Mouse (Mus musculus) spleen, adult 12 weeks (tissue): Measurements from ENCODE around the gene Dglucy.

Experiments
- DNase-seq: peaks from one replicate; pipeline ENCODE4 v3.0.0; 2022; ENCODE audit warnings: low spot score

The Dglucy gene

GRCm38 (mm10) chr12:100883168-100883567 is 104.3 kb downstream of the Dglucy start:
- DNase-seq = no peak

GRCm38 (mm10) chr12:100885585-100885984 is 106.7 kb downstream of the Dglucy start:
- no peak for DNase-seq

- no peak for DNase-seq
Observed at GRCm38 (mm10) chr12:100886877-100887276, 108.0 kb downstream of the Dglucy start.

GRCm38 (mm10) chr12:100887801-100888258 is 109.0 kb downstream of the Dglucy start:
- DNase-seq = no peak

GRCm38 (mm10) chr12:100890548-100890947 is 111.7 kb downstream of the Dglucy start:
- DNase-seq = no peak

GRCm38 (mm10) chr12:100895504-100895903 is 116.6 kb downstream of the Dglucy start:
- DNase-seq = no peak

- no peak for DNase-seq
Observed at GRCm38 (mm10) chr12:100896661-100897060, 117.8 kb downstream of the Dglucy start.

- no peak for DNase-seq
Observed at GRCm38 (mm10) chr12:100897736-100898650, 119.1 kb downstream of the Dglucy start.

- no peak for DNase-seq
Observed at GRCm38 (mm10) chr12:100899111-100899640, 120.3 kb downstream of the Dglucy start.

GRCm38 (mm10) chr12:100900901-100901300 is 122.0 kb downstream of the Dglucy start:
- DNase-seq = no peak

GRCm38 (mm10) chr12:100901386-100901785 is 122.5 kb downstream of the Dglucy start:
- DNase-seq = no peak

- peak; percentile 49 for DNase-seq
Observed at GRCm38 (mm10) chr12:100903761-100904160, 124.9 kb downstream of the Dglucy start.

GRCm38 (mm10) chr12:100906861-100907260 is 128.0 kb downstream of the Dglucy start:
- DNase-seq = no peak

- no peak for DNase-seq
Observed at GRCm38 (mm10) chr12:100907598-100908297, 128.9 kb downstream of the Dglucy start, which contains the start of gene Gpr68. Gene Gpr68 (minus strand): TSS chr12:100908198.

GRCm38 (mm10) chr12:100908298-100909034 is 129.6 kb downstream of the Dglucy start:
- DNase-seq = no peak

- DNase-seq = no peak
Observed at GRCm38 (mm10) chr12:100909765-100910164, 130.9 kb downstream of the Dglucy start.

GRCm38 (mm10) chr12:100910731-100911130 is 131.9 kb downstream of the Dglucy start:
- DNase-seq = no peak

GRCm38 (mm10) chr12:100924646-100925339 is 145.9 kb downstream of the Dglucy start:
- DNase-seq = no peak

GRCm38 (mm10) chr12:100925644-100926619 is 147.1 kb downstream of the Dglucy start:
- DNase-seq = no peak

GRCm38 (mm10) chr12:100928286-100928685 is 149.4 kb downstream of the Dglucy start:
- DNase-seq = no peak
